Mouse (Mus musculus): Measurements from ENCODE around the gene Poc1a. TPM values are rescaled to one million over a fixed set of nuclear protein-coding genes. Genes with fewer than 3 reads are reported as not detected.

Gene Poc1a
- total RNA-seq, 2 experiments from 2014 or later: 29.1 to 40.0 TPM

DNA sequence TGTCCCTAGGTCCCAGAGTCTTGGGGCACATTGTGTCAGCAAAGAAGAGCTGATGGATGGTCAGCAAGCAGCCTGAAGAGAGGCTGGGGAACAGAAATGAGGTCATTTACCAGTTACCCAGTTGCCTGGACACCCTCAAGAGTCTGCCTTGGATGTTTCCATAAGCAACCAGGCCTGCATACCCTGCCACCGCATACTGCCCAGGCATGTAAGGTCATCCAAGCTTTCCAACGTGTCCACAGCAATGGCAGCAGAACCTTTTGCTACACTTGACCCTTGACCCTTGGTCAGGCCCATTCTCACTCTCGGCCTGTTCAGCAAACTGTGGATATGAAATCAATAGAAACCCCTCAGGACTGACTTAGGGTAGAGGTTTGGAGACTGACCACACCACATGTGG is 19.4 kb upstream of the Poc1a start:
- no peak for ATAC-seq (replicated peaks; ENCODE audit: low FRiP score, low TSS enrichment, poor library complexity, severe bottlenecking)

DNA sequence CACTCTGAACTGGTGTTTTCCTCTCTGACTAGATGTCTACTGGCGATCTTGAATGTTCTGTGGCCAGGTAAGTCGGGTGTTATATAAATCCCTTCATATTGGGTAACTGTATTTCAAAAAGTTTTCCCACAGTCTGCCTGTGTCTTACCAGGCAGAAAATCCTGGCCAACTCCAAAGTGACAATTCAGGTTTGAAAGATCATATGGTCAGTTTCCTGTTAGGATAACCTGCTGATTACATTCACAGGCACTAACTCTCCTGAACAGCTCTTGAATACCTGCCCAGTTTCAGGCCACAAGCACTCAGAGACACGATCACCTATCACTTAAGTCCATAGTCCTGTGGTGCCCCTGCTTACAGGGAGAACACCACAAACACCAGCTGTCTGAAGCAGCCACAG is 18.8 kb upstream of the Poc1a start:
- no peak for ATAC-seq (replicated peaks; ENCODE audit: low FRiP score, low TSS enrichment, poor library complexity, severe bottlenecking)

DNA sequence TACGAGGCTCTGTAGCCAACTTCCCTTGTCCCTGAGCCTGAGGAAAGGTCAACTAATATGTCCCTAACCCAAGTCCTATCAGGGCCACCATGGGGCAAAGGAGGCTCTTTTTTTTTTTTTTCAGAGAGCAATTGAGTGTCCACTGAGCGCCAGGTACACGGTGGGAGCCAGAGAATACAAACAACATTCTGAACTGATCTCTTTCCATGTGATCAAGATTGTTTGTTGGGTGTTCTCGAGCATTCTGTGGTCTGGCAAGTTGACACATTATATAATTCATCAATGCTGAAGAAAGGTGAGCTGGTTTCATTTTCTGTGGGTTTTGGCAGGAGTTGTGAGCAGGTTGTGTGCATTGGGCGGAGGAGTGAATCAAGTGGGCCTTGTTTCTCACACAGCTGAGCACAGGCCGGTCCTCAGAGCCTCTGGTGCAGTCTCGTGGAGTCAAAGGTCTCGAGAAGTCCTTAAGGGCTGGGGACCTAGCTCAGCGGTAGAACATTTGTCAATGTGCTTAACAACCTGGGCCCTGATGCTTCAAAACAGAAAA is 17.4 kb upstream of the Poc1a start:
- no peak for ATAC-seq (replicated peaks; ENCODE audit: low FRiP score, low TSS enrichment, poor library complexity, severe bottlenecking)

DNA sequence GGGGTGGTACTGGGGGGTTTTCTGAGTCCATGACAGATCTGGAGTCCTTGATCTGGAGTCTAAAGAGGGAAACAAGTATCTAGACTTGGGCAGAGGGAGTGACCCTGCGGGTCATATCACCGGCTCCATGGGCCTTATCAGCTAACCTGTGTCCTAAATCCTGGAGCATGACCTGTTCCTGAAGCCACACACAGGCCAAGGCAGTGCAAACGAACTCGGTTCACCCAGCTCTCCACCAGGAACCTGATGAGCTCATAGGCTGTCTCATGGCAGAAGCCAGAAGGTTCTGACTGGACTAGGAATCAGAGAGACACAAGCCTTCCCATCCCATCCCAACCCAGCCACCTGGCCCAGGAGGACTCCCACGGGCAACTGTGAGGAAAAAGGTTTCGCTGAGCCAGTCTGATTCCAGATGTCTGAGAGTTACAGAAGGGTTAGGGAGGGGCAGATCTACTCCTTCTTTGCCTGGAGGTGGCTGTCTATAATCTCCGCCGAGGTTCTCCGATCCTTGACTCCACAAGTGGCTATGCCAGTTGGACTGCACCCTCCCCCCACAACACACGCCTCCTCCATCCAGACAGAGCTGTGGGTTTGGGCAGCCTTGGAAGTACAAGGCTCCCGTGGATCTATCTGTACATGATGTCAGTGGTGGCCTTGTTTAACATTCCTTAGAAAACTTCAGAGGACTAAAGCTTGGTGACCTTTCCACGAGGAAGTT is 15.3 kb upstream of the Poc1a start:
- ATAC-seq (replicated peaks; ENCODE audit: low FRiP score, low TSS enrichment, poor library complexity, severe bottlenecking): no peak

DNA sequence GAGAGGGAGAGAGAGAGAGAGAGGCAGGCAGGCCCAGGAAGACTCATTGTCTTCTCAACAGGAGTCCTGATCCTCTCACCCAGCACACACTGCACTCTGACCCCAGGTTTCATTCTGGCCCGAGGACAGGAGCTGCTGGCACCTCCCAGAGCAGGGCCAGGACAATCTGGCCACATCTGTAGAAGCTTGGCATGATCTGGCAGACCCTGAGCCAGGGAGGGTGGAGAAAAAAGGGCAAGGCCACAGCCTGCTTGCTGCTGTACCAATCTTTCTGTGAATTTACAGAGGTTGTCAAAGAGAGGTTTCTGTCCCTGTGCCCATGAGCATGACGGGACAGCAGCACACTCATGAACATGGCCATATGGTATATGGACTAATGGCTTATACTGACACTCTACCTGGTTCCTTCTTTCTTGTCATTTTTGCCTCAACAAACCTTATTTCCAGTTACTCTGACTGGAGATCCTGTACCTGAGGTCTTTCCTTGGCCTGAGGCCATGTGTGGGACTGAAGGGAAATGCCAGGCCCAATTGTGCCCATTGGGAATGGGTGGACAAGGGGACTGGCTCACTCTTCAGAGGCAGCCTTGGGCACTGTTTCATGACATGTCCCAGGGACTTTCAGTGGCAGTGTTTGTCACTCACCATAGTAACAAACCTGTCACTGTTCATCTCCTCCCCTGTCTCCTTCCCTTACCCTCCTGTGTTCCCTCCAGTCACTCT is 13.8 kb upstream of the Poc1a start:
- ATAC-seq (replicated peaks; ENCODE audit: low FRiP score, low TSS enrichment, poor library complexity, severe bottlenecking): no peak

DNA sequence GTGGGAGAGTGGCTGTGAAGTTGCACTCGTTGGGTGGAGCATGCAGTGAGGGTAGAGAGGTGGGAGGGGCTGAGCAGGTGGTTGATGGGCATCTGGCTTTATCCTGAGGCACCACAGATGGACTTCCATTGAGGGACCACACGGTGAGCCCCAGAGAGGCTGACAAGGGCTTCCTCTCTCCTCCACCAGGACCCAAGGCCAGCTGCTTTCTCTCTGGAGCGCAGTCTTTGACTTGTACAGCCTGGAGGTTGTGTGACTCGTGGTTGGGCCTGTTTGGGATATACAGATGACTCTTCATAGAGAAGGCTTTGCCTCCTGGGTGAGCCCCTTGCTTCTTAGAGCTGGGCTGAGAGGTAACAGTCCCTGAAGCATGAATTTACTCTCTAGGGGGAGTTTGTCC is 12.4 kb upstream of the Poc1a start:
- ATAC-seq (replicated peaks; ENCODE audit: low FRiP score, low TSS enrichment, poor library complexity, severe bottlenecking): peak; percentile 41; the same call in 1 of the 2 replicates

DNA sequence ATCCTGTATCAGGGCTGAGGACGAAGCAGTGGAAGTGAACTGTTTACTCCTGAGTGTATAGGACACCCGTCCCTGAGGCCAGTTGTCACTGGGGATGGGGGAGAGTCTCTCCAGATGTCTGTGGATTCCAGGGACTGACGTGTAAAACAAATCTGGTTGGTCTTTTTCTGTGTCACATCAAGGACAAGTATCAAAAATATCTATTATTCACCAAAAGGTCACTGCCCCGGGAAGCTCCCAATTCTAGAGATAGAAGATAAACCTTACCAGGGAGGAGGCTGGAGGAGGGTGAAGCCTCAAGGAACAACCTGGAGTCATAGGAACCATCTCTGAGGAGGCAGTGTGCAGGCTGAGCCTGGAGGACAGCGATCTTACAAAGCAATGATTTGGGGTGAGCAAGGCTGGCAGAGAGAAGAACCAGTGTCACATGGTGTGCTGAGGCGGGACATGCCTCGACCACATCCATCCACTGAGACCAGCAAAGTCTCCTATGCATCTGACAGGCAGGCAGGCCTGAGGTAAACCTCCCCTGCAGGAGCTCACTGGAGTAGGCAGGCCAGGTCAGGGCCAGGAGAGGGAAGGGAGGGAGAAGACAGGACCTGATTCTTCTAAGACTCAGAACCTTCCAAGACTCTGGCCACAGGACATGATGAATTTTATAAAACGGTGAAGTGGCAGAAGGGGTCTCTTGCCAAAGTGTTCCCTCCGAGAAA is 11.6 kb upstream of the Poc1a start:
- ATAC-seq (replicated peaks; ENCODE audit: low FRiP score, low TSS enrichment, poor library complexity, severe bottlenecking): no peak

DNA sequence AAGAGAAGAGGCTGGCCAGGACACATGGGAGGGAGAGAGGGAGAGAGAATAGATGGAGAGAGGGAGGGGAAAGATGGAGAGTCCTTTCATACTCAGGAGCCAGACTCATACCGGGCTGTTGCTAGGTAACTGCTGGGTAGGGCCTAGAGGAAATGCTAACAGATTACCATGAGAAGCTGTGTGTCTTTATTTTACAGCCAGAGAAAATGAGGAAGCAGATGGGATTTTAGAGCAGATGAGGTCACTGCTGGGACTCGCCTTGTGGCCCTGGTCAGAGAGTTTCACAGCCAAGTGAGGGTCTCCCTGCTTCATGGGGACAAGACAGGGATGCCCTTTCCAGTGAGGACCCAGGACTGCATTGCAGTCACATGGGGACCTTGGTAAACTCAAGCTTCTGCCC is 11.0 kb upstream of the Poc1a start:
- ATAC-seq (replicated peaks; ENCODE audit: low FRiP score, low TSS enrichment, poor library complexity, severe bottlenecking): no peak

DNA sequence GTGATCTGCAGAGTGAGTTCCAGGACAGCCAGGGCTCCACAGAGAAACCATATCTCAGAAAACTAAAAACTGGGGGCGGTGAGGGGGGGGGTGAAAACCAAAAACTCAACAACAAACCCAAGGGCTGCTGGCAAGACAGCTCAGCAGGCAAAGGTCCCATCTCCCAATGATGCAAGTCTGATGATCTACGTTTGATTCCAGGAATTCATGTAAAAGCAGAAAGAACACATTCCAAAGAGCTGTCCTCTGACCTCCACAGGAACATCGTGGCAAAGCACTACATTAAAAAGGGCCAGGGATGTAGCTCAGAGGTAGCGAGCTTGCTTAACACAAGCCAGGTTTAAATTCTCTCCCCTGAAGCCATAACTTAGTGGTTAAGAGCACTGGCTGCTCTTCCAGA is 10.2 kb upstream of the Poc1a start:
- no peak for ATAC-seq (replicated peaks; ENCODE audit: low FRiP score, low TSS enrichment, poor library complexity, severe bottlenecking)

DNA sequence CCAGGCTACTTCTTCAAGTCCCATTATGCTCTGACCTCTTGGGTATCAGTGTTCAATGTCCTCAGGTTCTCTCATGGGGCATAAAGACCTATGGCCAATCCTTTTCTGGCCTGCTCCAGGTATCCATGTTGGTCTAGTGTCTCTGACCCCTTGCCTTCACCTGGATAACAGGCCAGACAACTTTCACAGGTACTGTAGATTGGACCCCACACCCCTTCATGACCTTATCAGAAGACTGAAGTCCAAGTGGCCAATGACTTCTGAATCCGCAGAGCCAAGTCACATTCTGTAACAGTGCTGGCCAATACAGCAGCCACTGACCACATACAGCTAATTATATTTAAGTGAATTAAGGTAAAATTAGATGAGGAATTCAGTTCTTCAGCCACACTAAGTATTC is 8.6 kb upstream of the Poc1a start:
- ATAC-seq (replicated peaks; ENCODE audit: low FRiP score, low TSS enrichment, poor library complexity, severe bottlenecking): no peak

DNA sequence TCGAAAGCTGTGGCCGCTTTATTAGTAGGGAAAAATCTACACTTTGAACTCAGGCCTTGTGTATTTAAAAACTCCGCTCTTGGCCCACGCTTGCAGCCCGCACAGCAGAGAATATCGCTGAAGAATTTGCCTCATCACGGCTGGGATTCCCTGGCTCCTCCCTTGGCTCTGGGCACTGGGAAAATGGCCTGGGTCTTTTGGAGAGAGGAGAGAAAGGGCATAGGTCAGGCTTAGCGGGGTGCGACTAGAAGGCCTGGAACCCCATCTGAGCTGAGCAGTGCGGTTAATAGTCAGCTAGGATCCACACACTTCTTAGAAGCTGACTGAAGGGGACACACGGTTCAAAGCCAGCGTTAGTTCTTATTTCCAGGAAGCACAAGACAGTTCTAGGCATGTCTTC is 7.6 kb upstream of the Poc1a start:
- ATAC-seq (replicated peaks; ENCODE audit: low FRiP score, low TSS enrichment, poor library complexity, severe bottlenecking): no peak

DNA sequence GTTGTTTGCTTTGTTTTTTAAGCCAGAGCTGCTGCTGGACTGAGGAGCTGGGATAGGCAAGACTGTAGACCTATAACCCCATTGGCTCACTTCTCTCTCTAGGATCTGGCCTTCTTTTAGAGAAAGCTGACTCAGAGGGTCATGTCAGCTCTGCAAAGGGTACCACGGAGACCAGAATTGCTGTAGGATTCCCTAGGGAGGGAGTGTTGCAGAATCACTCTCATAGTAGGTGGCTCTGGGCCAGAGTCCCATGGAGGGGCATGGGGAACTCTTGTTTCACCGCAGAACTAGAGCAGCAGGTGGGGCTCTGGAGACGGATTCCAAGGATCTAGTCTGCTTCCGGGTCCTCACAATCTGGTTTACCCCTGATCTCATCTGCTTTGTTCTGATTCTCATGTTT is 7.1 kb upstream of the Poc1a start:
- no peak for ATAC-seq (replicated peaks; ENCODE audit: low FRiP score, low TSS enrichment, poor library complexity, severe bottlenecking)

DNA sequence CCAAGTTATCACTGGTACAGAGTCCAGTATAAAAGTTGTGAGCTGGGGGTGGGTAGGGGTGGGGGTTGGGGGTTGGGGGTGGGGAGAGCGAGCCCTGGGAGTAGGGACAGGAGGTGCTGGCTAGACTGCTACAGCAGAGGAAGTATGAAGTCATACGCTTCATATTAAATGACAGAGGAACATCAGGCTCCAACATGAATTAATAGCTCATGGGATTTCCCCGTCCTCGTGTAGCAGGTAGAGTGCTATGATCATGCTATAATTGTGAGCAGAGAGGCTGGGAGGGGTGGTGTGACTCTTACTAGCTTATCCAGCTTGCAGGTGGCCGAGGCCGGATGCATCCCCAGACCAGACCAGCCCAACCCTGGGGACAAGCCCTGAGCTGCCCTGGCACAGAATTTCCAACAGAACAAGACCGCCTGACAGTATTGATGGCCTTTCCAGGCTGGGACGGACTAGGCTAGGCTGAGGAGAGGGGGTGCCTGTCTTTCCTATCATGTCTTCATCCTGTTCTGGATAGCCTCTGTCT is 6.1 kb upstream of the Poc1a start:
- ATAC-seq (replicated peaks; ENCODE audit: low FRiP score, low TSS enrichment, poor library complexity, severe bottlenecking): no peak

DNA sequence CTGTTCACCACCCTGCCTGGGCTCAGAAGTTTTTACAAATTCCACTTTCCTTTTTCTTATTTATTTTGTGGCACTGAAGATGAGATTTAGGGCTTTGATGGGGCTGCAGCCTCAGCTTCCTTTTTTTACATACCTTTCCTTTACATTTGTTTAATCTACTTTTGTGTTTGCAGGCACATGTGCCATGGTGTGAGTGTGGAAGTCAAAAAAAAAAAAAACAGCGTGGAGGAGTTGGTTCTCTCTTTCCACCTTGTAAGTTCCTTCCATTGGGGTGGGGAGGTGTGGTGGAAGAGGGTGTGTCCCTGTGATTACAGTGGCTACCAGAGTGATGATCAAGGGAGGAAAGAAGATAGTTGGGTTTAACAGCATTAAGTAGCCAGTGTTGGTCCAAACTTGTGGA is 5.1 kb upstream of the Poc1a start:
- no peak for ATAC-seq (replicated peaks; ENCODE audit: low FRiP score, low TSS enrichment, poor library complexity, severe bottlenecking)

DNA sequence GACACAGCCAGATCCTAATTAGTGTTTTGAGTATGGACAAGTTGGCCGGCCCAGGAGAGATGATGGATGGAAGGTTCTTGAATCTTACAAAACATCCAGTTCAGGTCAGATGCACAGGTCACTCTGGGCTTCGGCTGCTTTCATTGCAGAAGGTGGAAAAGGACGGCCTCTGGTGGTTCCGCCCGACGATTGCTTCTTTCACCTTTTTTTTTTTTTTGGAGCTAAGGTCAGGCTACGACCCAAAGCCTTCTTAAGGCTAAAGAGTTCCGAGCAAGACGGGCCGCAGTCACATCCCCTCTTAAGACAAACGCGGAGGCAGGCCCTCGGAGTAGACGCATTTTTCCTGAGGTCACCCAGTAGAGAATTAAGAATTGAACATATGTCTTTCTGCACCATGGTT is 475 bp upstream of the Poc1a start:
- ATAC-seq (replicated peaks; ENCODE audit: low FRiP score, low TSS enrichment, poor library complexity, severe bottlenecking): peak; percentile 27

DNA sequence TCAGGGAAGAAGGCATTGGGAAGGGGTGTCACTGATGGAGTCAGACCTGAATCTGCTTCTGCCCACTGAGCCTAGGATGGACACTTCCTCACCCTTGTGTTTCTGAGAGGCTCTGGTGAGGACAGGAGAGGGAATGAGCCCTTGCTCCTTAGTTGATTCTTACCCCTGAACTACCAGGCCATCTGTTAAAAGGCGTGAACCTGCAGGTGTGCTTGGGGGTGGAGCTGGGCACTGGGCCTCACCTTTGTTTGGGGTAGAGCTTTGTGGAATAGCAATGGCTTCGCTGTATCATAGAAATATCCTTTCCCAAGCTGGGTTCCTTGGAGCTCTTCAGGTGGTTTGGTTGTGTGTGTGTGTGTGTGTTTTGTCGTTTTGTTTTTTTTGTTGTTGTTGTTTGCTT is 1.2 kb downstream of the Poc1a start:
- ATAC-seq (replicated peaks; ENCODE audit: low FRiP score, low TSS enrichment, poor library complexity, severe bottlenecking): no peak

DNA sequence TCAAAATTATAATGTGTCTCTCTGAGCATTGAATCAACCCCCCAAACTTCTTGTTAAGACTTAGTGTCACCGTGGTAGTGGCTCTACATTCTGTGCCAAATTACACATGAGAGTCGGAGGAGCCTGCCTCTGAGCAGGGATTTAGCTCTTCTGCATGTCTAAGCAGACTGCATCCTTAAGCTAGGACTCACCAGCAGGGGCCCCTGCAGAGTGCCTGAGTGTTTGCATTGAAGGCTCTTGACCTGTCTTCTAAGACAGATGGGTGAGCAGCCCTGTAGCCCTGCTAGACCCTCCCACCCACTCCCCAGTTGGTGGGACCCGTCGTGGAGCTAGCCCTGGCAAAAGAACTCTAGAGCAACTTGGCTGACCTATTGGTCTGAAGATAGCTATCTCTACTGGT is 6.3 kb downstream of the Poc1a start:
- no peak for ATAC-seq (replicated peaks; ENCODE audit: low FRiP score, low TSS enrichment, poor library complexity, severe bottlenecking)

DNA sequence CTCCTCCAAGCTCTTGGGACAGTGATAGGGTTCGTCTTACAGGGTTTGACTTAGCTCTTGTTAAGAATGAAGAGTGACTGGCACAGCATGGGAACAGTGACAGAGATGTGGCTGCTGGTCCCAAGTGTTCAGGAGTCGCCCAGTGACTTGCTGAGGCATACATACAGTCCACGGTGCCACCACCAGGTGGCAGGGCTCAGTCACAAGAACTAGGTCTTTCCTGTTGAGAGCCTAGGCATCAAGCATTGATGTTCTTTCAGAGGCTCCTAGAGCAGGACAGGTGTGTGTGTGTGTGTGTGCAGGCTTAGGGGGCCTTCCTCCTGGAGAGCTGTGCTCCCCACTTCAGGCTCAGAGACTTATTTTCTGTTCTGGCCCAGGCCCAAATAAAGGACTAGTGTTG is 8.0 kb downstream of the Poc1a start:
- ATAC-seq (replicated peaks; ENCODE audit: low FRiP score, low TSS enrichment, poor library complexity, severe bottlenecking): peak; percentile 88

DNA sequence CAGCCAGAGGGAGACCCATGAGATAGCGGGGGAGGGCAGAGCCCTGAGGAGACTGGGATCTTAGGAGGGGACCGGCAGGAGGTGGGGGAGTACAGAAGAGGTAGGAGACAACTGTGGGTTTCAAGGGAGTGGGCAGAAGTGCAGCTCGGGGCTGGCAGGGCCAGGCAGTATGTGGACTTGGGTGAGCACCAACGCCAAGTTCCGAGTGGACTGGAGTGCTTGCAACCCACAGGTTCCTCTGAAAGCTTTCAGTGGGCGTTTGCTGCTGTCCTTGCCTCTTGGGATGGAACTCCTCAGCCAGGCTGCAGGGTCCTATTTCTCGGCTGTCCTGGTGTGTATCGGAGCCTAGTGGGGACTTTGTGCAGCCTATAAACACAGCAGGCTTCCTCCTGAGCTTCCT is 9.0 kb downstream of the Poc1a start:
- ATAC-seq (replicated peaks; ENCODE audit: low FRiP score, low TSS enrichment, poor library complexity, severe bottlenecking): no peak

DNA sequence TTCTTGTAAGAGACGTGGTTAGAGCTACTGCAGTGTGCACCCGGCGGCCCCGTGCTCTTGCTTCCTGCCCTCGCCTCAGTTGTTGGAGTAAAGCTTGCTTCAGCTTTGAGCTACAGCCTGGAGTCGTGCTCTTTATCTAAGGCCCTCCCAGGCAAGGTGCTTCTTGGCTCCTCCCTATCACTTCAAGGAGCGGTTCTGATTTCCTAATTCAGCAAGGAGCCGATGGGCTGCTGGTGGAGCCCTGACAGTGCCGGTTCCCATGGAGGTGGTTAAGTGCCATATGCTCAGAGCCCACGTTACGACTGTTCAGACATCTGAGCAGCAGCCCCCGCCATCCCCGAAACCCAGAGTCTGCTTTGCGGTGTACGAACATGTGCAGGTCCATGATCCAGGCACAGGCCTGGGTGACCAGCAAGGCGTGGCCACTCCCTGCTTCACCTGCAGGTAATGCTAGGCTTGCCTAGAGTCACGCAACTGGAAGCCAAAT is 9.8 kb downstream of the Poc1a start:
- no peak for ATAC-seq (replicated peaks; ENCODE audit: low FRiP score, low TSS enrichment, poor library complexity, severe bottlenecking)

All from megakaryocyte-erythroid progenitor cell, adult 5-6 weeks (primary cell).